Mouse (Mus musculus) hematopoietic stem cell, adult 5-6 weeks (primary cell): Measurements from ENCODE around the gene Zfp458. TPM values are rescaled to one million over a fixed set of nuclear protein-coding genes. Genes with fewer than 3 reads are reported as not detected.

ENCODE experiments used
- ATAC-seq, 2 experiments: fragments of 125-278 bp in 1 of 2; replicated peaks in 1 of 2; 2 replicates each; pipeline ENCODE4 v1.8.0; 2016 to 2017; ENCODE audit warnings: inconsistent platforms in 2 of 2, mild to moderate bottlenecking in 2 of 2, moderate number of reproducible peaks in 2 of 2, low read depth in 1 of 2, moderate TSS enrichment in 1 of 2; ENCODE audit not compliant: low FRiP score in 2 of 2, poor library complexity in 2 of 2, severe bottlenecking in 2 of 2, insufficient read depth in 1 of 2, low TSS enrichment in 1 of 2
- total RNA-seq: library from RNA; stranded (forward); fragments of 172-1452, 232-1000 nt; gene quantifications from 2 replicates; pipeline ENCODE4 v1.2.3, GENCODE M21; 2017

Zfp458 gene
- total RNA-seq: 3.6 and 5.8 TPM in 2 replicates

GRCm38 (mm10) chr13:67278314-67278713 is at the start of gene Zfp458:
TSS of gene Zfp458 (minus strand) at chr13:67278466.
- no peak for ATAC-seq

- ATAC-seq: peak; percentile 14 to 31
These were observed 28.5 kb upstream of the Zfp458 start for GRCm38 (mm10) chr13:67306718-67307117.

GRCm38 (mm10) chr13:67305822-67306672 is 27.8 kb upstream of the Zfp458 start, which contains the start of gene Zfp457:
TSS of gene Zfp457 (minus strand) at chr13:67306485.
- peak; percentile 98 to 99 for ATAC-seq

GRCm38 (mm10) chr13:67269383-67270065 is 8.7 kb downstream of the Zfp458 start:
- peak in 1 of 2 experiments; percentile 23; a peak in 3 of 4 replicates for ATAC-seq

GRCm38 (mm10) chr13:67268568-67269369 is 9.5 kb downstream of the Zfp458 start:
- ATAC-seq: peak; percentile 99 to 100

GRCm38 (mm10) chr13:67214015-67214607 is 64.2 kb downstream of the Zfp458 start:
- peak; percentile 48 to 80; a peak in 3 of 4 replicates for ATAC-seq

Other genes with a start within 250 kb of the Zfp458 start
- gene Zfp712, start 217.3 kb downstream of the Zfp458 start, total RNA-seq: 5.5 and 8.1 TPM in 2 replicates
- 7.6 and 10.3 TPM in 2 replicates for gene Zfp708, start 180.5 kb downstream of the Zfp458 start, total RNA-seq
- 0.20 and 9.9 TPM in 2 replicates for gene Gm28557, start 169.9 kb downstream of the Zfp458 start, total RNA-seq
- 0.38 and 0.89 TPM in 2 replicates for gene Rslcan18, start 162.2 kb downstream of the Zfp458 start, total RNA-seq
- gene Zfp759, start 156.8 kb downstream of the Zfp458 start, total RNA-seq: 7.3 and 8.3 TPM in 2 replicates
- 10.2 and 13.9 TPM in 2 replicates for gene Rsl1, start 105.3 kb downstream of the Zfp458 start, total RNA-seq
- gene Zfp455, start 84.0 kb downstream of the Zfp458 start, total RNA-seq: 4.4 and 6.6 TPM in 2 replicates
- gene Zfp457, start 28.0 kb upstream of the Zfp458 start, total RNA-seq: 1.5 TPM in 1 of 2 replicates, not detected in the other
- gene Zfp595, start 54.1 kb upstream of the Zfp458 start, total RNA-seq: 10.0 and 10.1 TPM in 2 replicates
- gene Gm28044, start 82.1 kb upstream of the Zfp458 start, total RNA-seq: 7.3 and 13.3 TPM in 2 replicates
- 8.2 and 11.0 TPM in 2 replicates for gene Zfp953, start 82.1 kb upstream of the Zfp458 start, total RNA-seq
- gene Gm28041, start 97.3 kb upstream of the Zfp458 start, total RNA-seq: 3.2 and 3.8 TPM in 2 replicates
- 5.9 and 6.1 TPM in 2 replicates for gene Zfp456, start 97.3 kb upstream of the Zfp458 start, total RNA-seq
- 7.4 and 13.6 TPM in 2 replicates for gene Zfp429, start 121.4 kb upstream of the Zfp458 start, total RNA-seq
- gene Zfp459, start 143.0 kb upstream of the Zfp458 start, total RNA-seq: 3.0 and 16.1 TPM in 2 replicates
- 19.6 and 21.8 TPM in 2 replicates for gene Zfp874a, start 173.2 kb upstream of the Zfp458 start, total RNA-seq
- 9.2 and 14.7 TPM in 2 replicates for gene Zfp874b, start 205.8 kb upstream of the Zfp458 start, total RNA-seq
- 9.8 and 22.2 TPM in 2 replicates for gene Zfp58, start 222.1 kb upstream of the Zfp458 start, total RNA-seq
- gene Gm26965, start 247.7 kb upstream of the Zfp458 start, total RNA-seq: not detected in 2 replicates
- 27.1 and 31.8 TPM in 2 replicates for gene Zfp87, start 247.7 kb upstream of the Zfp458 start, total RNA-seq